Mouse (Mus musculus) adrenal gland, postnatal 36 days (tissue): ENCODE measurements around the gene Rdh9. TPM values are rescaled to one million over a fixed set of nuclear protein-coding genes. Genes with fewer than 3 reads are reported as not detected.

Source experiments
- total RNA-seq, 2 experiments: library from RNA; stranded (reverse); gene quantifications; 2 replicates each; pipeline ENCODE4 v1.2.3; 2021

Rdh9 gene
- total RNA-seq, 2 experiments from 2014 or later: 0.36 TPM; not detected in 1

Other genes starting within 250 kb of the Rdh9 start
- gene Nxph4, start 241.8 kb upstream of the Rdh9 start, total RNA-seq: 1 to 10 TPM; 5.0 to 6.3 TPM
- gene Lrp1, start 155.2 kb upstream of the Rdh9 start, total RNA-seq: 100 to 1,000 TPM; 192 to 251 TPM
- gene Stat6, start 133.4 kb upstream of the Rdh9 start, total RNA-seq: 10 to 100 TPM; 93.2 to 99.8 TPM
- 1 to 10 TPM; 6.5 to 7.3 TPM for gene Nemp1, start 109.5 kb upstream of the Rdh9 start, total RNA-seq
- 10 to 100 TPM; 19.7 to 32.0 TPM for gene Nab2, start 107.8 kb upstream of the Rdh9 start, total RNA-seq
- 10 to 100 TPM in 1 of 2 experiments, under 1 TPM in 1; 0.95 to 13.8 TPM for gene Myo1a, start 71.2 kb upstream of the Rdh9 start, total RNA-seq
- gene Tac2, start 51.9 kb upstream of the Rdh9 start, total RNA-seq: under 1 TPM in 1 of 2 experiments, not detected in 1; 0.43 TPM
- 10 to 100 TPM; 10.2 to 12.7 TPM for gene Zbtb39, start 36.8 kb upstream of the Rdh9 start, total RNA-seq
- 10 to 100 TPM in 1 of 2 experiments, 1 to 10 TPM in 1; 7.3 to 10.9 TPM for gene Gpr182, start 24.7 kb upstream of the Rdh9 start, total RNA-seq
- gene Rdh1, start 16.7 kb upstream of the Rdh9 start, total RNA-seq: 1 to 10 TPM in 1 of 2 experiments, under 1 TPM in 1; 0.63 to 1.2 TPM
- 1 to 10 TPM; 1.2 to 2.3 TPM for gene Rdh16f1, start 16.6 kb upstream of the Rdh9 start, total RNA-seq
- gene Rdh16, start 24.8 kb downstream of the Rdh9 start, total RNA-seq: under 1 TPM; 0.43 to 0.53 TPM
- under 1 TPM in 1 of 2 experiments, not detected in 1; 0.23 TPM for gene Rdh19, start 73.5 kb downstream of the Rdh9 start, total RNA-seq
- not detected for gene Rdh16f2, start 90.1 kb downstream of the Rdh9 start, total RNA-seq
- gene Rdh7, start 112.4 kb downstream of the Rdh9 start, total RNA-seq: under 1 TPM in 1 of 2 experiments, not detected in 1; 0.40 TPM
- gene Sdr9c7, start 122.1 kb downstream of the Rdh9 start, total RNA-seq: under 1 TPM; 0.56 to 0.76 TPM
- gene Hsd17b6, start 231.2 kb downstream of the Rdh9 start, total RNA-seq: under 1 TPM in 1 of 2 experiments, not detected in 1; 0.23 TPM
- gene Prim1, start 238.8 kb downstream of the Rdh9 start, total RNA-seq: 1 to 10 TPM; 4.2 to 4.5 TPM